Mouse (Mus musculus) urinary bladder, adult 18-20 months (tissue): Measurements from ENCODE around the gene Gm43552.
"Not testable (repeated sequence)": the region's sequence is repeated elsewhere in the genome, so short reads cannot be mapped to it uniquely, and the experiment has no call there.

Experiments used
- DNase-seq, 2 experiments: peaks; one replicate each; pipeline ENCODE4 v3.0.0; 2022; ENCODE audit warnings: low spot score in 2 of 2, mixed read lengths in 2 of 2

Gene Gm43552

DNA sequence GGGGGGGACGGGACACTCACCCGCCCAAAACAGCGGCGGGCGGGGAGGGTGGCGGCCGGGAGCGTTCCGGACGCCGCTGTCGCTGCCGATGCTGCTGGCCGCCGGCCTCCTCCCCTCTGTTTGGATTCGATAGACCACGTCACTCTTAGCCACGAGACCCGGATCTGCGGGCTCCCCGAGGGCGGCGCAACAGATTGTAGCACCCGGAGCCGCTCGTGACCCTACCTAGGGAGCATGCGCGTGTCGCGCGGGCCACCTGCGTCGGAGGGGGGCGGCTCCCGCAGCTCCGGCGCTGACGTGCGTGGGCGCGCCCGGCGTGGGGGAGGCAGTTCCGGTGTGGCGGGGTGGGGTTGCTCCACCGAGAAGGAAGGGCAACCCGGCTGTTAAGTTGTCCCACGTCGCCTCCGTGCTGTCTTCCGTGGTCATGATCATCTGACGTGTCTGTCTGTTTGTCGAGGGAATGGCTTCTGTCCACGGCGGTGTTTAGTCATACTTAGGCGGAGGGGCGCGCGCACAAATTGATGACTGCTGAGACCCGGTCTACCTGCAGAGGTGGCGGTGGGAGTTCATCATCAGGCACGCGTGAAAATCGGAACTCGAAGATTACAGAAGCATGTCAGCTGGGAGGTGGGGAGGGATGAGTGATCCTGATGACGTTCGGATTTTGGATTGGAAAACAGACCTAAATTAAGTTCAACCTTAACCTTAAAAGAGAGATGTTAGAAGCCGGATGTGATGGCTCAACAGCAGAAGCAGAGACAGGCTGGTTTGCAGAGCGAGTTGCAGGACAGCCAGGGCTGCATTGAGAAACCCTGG lies at the start of gene Gm43552:
TSS of gene Gm43552 (minus strand) at position 118 of the 816 bp plus-strand sequence.
- peak; percentile 87 to 95 for DNase-seq

GRCm38 (mm10) chr5:65541889-65542288 lies 49.3 kb upstream of the Gm43552 start:
- no peak for DNase-seq

DNA sequence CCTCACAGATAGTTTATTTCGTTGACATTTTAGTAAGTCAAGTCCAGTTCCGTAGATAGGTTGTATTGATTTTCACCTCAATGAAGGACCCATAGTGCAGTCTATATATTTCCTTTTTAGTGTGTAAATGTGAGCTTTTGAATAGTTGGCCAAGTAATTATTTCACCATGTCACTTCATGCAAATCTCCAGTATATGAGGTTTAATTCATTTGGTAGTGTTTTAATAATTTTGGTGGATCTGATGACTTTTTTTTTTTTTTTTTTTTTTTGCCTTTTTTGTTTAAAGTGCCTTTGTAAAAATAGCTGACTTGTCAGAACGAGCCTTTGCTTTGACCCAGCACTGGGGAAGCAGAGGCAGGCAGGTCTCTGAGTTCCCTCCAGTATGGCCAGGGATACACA lies 47.2 kb upstream of the Gm43552 start:
- DNase-seq: no peak

- no peak for DNase-seq
These were observed 46.2 kb upstream of the Gm43552 start for GRCm38 (mm10) chr5:65538829-65539228.

- DNase-seq: no peak
These were observed 45.5 kb upstream of the Gm43552 start for GRCm38 (mm10) chr5:65538121-65538520.

DNA sequence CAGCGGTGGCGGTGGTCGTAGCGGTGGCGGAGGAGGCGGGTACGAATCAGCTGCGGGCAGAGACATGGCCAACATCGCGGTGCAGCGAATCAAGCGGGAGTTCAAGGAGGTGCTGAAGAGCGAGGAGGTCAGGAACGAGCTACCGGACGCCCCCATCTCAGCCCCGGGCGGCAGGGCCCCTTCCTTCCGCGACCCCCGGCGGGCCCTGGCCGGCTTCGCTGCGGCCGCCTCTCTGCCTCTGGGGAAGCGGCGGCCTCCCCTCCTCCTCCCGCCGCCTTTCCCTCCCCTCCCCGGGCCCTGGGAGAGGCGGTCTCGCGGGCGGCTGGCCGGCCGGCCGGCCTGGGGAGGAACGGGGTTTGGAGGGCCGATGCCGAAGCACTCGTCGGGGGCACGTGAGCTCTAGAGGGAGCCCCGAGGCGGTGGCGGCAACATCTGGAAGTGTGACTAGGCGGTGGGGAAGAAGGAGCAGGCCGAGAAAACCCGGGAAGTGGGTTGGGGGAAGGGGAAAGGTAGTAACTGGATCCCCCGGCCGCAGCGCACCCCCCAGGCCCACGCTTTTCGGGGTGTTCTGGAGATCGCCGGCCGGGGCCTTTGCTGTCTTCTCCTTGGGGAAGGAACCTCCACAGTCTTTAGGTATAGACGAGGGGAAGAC lies 44.9 kb upstream of the Gm43552 start:
- DNase-seq: peak in 1 of 2 experiments; percentile 42

DNA sequence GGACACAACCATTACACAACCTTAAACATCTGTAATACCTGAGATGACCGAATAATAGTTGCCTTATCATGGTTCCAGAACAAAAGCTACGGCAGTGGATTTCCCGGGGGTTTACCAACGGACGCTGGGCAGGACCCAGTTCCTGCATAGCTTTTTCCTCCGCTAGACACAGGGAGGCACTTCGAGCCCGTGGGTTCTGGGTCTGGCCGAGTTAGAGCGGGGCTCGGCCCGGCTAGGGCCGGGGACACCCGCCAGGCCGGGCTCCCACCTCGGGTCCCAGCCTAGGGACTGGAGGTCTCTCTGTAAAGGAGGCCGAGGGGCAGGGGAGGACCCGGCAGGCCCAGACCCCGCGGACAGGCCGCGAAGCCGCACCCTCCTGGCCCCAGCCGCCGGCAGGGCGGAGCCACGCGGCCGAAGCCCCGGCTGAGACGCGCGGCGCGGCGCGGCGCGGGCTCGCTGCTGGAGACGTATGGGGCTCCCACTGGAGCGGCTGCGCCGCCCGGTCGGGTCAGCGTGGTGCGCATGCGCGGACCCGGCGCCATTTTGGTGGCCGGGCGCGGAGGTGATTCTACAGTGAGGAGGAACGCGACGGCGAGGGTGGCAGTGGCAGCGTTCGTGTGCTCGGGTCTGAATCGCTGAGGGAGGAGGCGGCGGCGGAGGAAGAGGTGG lies 44.3 kb upstream of the Gm43552 start, which contains the start of the genes Smim14 and Ube2k:
TSS of gene Smim14 (minus strand) at position 434 of the 669 bp plus-strand sequence.
TSS of gene Ube2k (plus strand) at position 483 of the 669 bp plus-strand sequence.
- DNase-seq: peak; percentile 88 to 93

DNA sequence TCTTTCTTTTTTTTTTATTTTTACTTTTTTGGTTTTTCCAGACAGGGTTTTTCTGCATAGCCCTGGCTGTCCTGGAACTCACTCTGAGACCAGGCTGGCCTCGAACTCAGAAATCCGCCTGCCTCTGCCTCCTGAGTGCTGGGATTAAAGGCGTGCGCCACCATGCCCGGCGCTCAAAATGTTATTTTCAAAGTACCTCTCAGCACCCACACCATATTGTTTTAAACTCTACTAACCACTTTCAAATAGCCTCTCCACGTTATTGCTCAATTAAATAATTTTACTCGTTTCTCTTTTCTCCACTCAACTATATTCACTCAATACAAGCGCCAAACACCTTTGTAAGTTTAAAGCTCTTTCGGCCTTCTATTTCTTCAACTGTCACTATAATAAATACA lies 43.4 kb upstream of the Gm43552 start:
- DNase-seq: not testable (repeated sequence)

GRCm38 (mm10) chr5:65535457-65536067 lies 42.9 kb upstream of the Gm43552 start:
- no peak for DNase-seq

GRCm38 (mm10) chr5:65534496-65534895 lies 41.9 kb upstream of the Gm43552 start:
- DNase-seq: no peak

GRCm38 (mm10) chr5:65531283-65531682 lies 38.6 kb upstream of the Gm43552 start:
- no peak for DNase-seq

DNA sequence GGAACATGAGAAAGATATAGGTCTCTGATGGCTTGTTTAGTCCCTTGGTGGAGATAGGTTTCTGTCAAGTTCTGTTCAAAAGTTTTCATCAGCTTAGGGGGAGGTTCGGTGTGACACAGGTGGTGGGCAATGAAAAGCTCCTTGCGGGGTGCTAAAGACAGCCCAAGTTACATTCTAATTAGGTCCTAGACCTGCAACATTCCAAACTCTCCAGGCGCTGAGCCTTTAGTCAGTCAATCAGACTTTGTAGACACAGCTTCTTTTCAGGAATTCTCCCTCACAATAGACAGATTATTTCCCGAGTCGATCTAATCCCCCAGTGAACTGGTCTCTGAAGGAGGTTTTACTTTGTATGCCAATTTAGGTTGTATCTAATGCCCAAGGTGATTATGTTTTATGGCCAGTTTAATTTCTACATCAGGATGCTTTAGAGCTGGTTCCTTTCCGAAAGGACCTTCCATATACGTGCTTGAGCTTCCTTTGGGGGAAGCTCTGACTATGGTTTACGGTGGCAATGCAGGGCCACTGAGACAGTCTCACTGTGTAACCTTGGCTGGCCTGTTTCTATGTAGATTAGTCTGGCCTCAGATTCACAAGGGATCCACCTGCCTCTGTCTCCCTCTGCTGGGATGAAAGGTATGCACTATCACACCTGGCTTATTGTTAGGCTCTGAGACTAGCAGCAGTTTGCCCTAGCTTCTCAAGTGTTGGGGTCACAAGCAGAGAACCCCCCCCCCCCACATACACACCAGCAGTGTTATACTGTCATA lies 33.2 kb upstream of the Gm43552 start:
- no peak for DNase-seq

GRCm38 (mm10) chr5:65524831-65525230 lies 32.2 kb upstream of the Gm43552 start:
- DNase-seq: no peak

GRCm38 (mm10) chr5:65521803-65522202 lies 29.2 kb upstream of the Gm43552 start:
- DNase-seq: no peak

- peak in 1 of 2 experiments; percentile 62 for DNase-seq
These were observed 22.1 kb upstream of the Gm43552 start for GRCm38 (mm10) chr5:65514635-65515278.

GRCm38 (mm10) chr5:65513506-65513905 lies 20.9 kb upstream of the Gm43552 start:
- no peak for DNase-seq

DNA sequence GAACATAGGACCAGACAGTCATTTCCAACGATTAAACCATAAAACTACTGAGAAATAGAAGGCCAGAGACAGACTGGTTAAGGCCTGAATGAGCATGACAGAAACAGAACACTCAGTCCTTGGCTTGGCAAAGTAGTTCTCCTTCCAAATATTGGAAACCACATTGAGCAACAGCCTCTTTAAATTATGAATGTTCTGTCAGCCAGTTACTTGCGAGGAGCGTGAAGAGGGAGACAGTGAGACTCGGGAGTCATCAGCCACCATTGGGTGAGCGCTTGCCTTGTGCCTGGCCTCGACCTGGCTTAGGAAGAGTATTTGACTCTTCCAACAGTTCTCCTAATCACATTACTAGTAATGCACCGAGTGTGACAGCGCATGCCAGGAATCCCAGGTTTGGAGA lies 15.8 kb upstream of the Gm43552 start:
- no peak for DNase-seq

DNA sequence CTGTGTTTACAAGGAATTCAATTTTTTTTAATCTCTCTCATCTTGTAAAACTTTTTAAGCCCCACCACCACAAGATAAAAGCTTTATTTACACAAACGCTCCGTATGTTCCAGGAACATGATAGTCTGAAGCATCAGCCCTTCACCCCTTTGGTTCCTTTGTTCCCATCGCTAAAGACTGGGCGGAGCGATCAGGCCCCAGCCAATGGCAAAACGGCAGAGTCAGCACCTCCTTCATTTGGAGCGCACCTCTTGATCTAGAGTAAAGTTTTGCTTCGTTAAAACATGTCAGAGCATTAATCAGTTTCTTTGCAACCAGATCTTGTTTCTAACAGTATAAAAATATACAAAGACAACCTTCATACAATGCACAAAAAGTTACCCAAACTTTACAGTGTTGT lies 13.2 kb upstream of the Gm43552 start:
- no peak for DNase-seq

GRCm38 (mm10) chr5:65501407-65501806 lies 8.8 kb upstream of the Gm43552 start:
- DNase-seq: no peak

DNA sequence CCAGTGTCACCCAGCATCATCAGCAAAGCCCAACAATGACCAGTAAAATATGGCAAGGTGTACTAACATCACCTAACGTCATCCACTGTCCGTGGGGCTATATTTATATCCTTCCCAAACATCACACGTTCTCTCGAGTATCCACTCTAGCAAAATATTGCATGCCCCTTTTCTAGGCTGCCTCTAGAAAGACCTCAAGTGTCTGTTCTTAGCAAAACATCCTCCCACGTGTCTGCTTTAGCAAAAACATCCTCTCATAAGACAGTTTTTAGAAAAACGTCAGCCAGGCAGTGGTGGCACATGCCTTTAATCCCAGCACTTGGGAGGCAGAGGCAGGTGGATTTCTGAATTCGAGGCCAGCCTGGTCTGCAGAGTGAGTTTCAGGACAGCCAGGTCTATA lies 7.6 kb upstream of the Gm43552 start:
- no peak for DNase-seq
